Mouse (Mus musculus) MEL (cell line): ENCODE data around the gene Fank1. TPM values are rescaled to one million over a fixed set of nuclear protein-coding genes. Genes with fewer than 3 reads are reported as not detected.

ENCODE experiments used
- DNase-seq: peaks from one replicate; pipeline ENCODE4 v3.0.0; 2011; ENCODE audit warnings: low read depth, low spot score
- H3K27ac ChIP-seq: 2 replicates; pipeline ENCODE4 v1.5.1; 2012; ENCODE audit warnings: low read depth, mild to moderate bottlenecking, control low read depth, low read length, moderate library complexity; ENCODE audit not compliant: control insufficient read depth
- H3K27me3 ChIP-seq, 2 experiments: fragments of 150-350 bp in 1 of 2; sonication (generic) in 1 of 2; 2 replicates each; pipeline ENCODE4 v1.6.1; 2012; ENCODE audit warnings: low read length in 2 of 2, mild to moderate bottlenecking in 2 of 2, improper control_type of control experiment in 1 of 2, moderate library complexity in 1 of 2; ENCODE audit not compliant: insufficient read depth in 2 of 2, control insufficient read depth in 1 of 2
- H3K36me3 ChIP-seq, 2 experiments: 2 replicates each; pipeline ENCODE4 v1.6.1; 2012 to 2014; ENCODE audit warnings: low read length in 2 of 2, improper control_type of control experiment in 1 of 2, inconsistent platforms in 1 of 2, mild to moderate bottlenecking in 1 of 2; ENCODE audit not compliant: insufficient read depth in 2 of 2, control insufficient read depth in 1 of 2
- H3K4me1 ChIP-seq, 2 experiments: fragments of 150-350 bp in 1 of 2; sonication (generic) in 1 of 2; 2 replicates each; pipeline ENCODE4 v1.6.1; 2012; ENCODE audit warnings: low read length in 2 of 2, improper control_type of control experiment in 1 of 2, mild to moderate bottlenecking in 1 of 2; ENCODE audit not compliant: insufficient read depth in 2 of 2, control insufficient read depth in 1 of 2
- H3K4me3 ChIP-seq, 2 experiments: fragments of 150-350 bp in 1 of 2; sonication (generic) in 1 of 2; 2 replicates each; pipeline ENCODE4 v1.5.1; 2012; ENCODE audit warnings: low read depth in 2 of 2, low read length in 2 of 2, mild to moderate bottlenecking in 2 of 2, moderate library complexity in 2 of 2, control low read depth in 1 of 2, improper control_type of control experiment in 1 of 2; ENCODE audit not compliant: control insufficient read depth in 1 of 2, insufficient read depth in 1 of 2
- H3K79me2 ChIP-seq: 2 replicates; pipeline ENCODE4 v1.6.1; 2012; ENCODE audit warnings: mild to moderate bottlenecking, low read length, moderate library complexity; ENCODE audit not compliant: control insufficient read depth, poor library complexity, insufficient read depth
- H3K9ac ChIP-seq: 2 replicates; pipeline ENCODE4 v1.6.1; 2012; ENCODE audit warnings: low read depth, mild to moderate bottlenecking, control low read depth, low read length, moderate library complexity; ENCODE audit not compliant: control insufficient read depth, poor library complexity, severe bottlenecking
- H3K9me3 ChIP-seq: fragments of 150-350 bp; sonication (generic); replicated peaks from 2 replicates; pipeline ENCODE4 v1.6.1; 2012; ENCODE audit warnings: mild to moderate bottlenecking, low read length, improper control_type of control experiment, moderate library complexity; ENCODE audit not compliant: insufficient read depth
- BHLHE40 ChIP-seq: IDR thresholded peaks from 2 replicates; pipeline ENCODE4 v1.6.1; 2012; ENCODE audit warnings: low read depth, mild to moderate bottlenecking, inconsistent platforms, low read length, improper control_type of control experiment, borderline replicate concordance
- CHD1 ChIP-seq: IDR thresholded peaks from 2 replicates; pipeline ENCODE4 v1.6.1; 2012; ENCODE audit warnings: low read depth, mild to moderate bottlenecking, inconsistent platforms, low read length, improper control_type of control experiment
- CHD2 ChIP-seq: IDR thresholded peaks from 2 replicates; pipeline ENCODE4 v1.6.1; 2011; ENCODE audit warnings: low read length, improper control_type of control experiment
- CTCF ChIP-seq, 3 experiments: IDR thresholded peaks in 2 of 3; conservative IDR thresholded peaks in 1 of 3; 2 replicates each; pipeline ENCODE4 v1.5.1; 2011 to 2012; ENCODE audit warnings: low read length in 3 of 3, low read depth in 2 of 3, mild to moderate bottlenecking in 2 of 3, improper control_type of control experiment in 1 of 3, inconsistent platforms in 1 of 3, mixed read lengths in 1 of 3, moderate library complexity in 1 of 3; ENCODE audit not compliant: control insufficient read depth in 1 of 3, insufficient read depth in 1 of 3, poor library complexity in 1 of 3, severe bottlenecking in 1 of 3
- E2F4 ChIP-seq: IDR thresholded peaks from 2 replicates; pipeline ENCODE4 v1.6.1; 2011; ENCODE audit warnings: low read depth, low read length, improper control_type of control experiment, borderline replicate concordance
- GATA1 ChIP-seq: IDR thresholded peaks from 2 replicates; pipeline ENCODE4 v1.6.1; 2011; ENCODE audit warnings: low read depth, low read length, improper control_type of control experiment
- HCFC1 ChIP-seq: IDR thresholded peaks from 2 replicates; pipeline ENCODE4 v1.6.1; 2012; ENCODE audit warnings: low read depth, mild to moderate bottlenecking, inconsistent platforms, low read length, improper control_type of control experiment, moderate library complexity
- MAZ ChIP-seq: IDR thresholded peaks from 2 replicates; pipeline ENCODE4 v1.6.1; 2012; ENCODE audit warnings: low read depth, mild to moderate bottlenecking, inconsistent platforms, low read length, improper control_type of control experiment
- MYC ChIP-seq: IDR thresholded peaks from 2 replicates; pipeline ENCODE4 v1.6.1; 2011; ENCODE audit warnings: low read depth, mild to moderate bottlenecking, low read length, improper control_type of control experiment, moderate library complexity
- POLR2A ChIP-seq, 2 experiments: IDR thresholded peaks; 2 replicates each; pipeline ENCODE4 v1.6.1; 2011 to 2012; ENCODE audit warnings: low read length in 2 of 2, mild to moderate bottlenecking in 2 of 2, control low read depth in 1 of 2, improper control_type of control experiment in 1 of 2, low read depth in 1 of 2, moderate library complexity in 1 of 2; ENCODE audit not compliant: control insufficient read depth in 1 of 2, insufficient read depth in 1 of 2, poor library complexity in 1 of 2
- POLR2AphosphoS2 ChIP-seq: IDR thresholded peaks from 2 replicates; pipeline ENCODE4 v1.6.1; 2011; ENCODE audit warnings: low read length, improper control_type of control experiment
- RAD21 ChIP-seq: IDR thresholded peaks from 2 replicates; pipeline ENCODE4 v1.6.1; 2011; ENCODE audit warnings: mild to moderate bottlenecking, low read depth, low read length, improper control_type of control experiment
- RCOR1 ChIP-seq: IDR thresholded peaks from 2 replicates; pipeline ENCODE4 v1.6.1; 2012; ENCODE audit warnings: low read depth, mild to moderate bottlenecking, inconsistent platforms, low read length, improper control_type of control experiment
- SIN3A ChIP-seq: IDR thresholded peaks from 2 replicates; pipeline ENCODE4 v1.6.1; 2012; ENCODE audit warnings: low read length, improper control_type of control experiment, inconsistent platforms
- SMC3 ChIP-seq: IDR thresholded peaks from 2 replicates; pipeline ENCODE4 v1.6.1; 2011; ENCODE audit warnings: low read depth, low read length, improper control_type of control experiment
- TCF12 ChIP-seq: IDR thresholded peaks from 2 replicates; pipeline ENCODE4 v1.6.1; 2014; ENCODE audit warnings: low read depth, mild to moderate bottlenecking, inconsistent platforms, low read length, improper control_type of control experiment, moderate library complexity
- UBTF ChIP-seq: IDR thresholded peaks from 2 replicates; pipeline ENCODE4 v1.6.1; 2012; ENCODE audit warnings: low read depth, mild to moderate bottlenecking, inconsistent platforms, low read length, improper control_type of control experiment, moderate library complexity, borderline replicate concordance; ENCODE audit not compliant: insufficient read depth
- ZC3H11A ChIP-seq: IDR thresholded peaks from 2 replicates; pipeline ENCODE4 v1.6.1; 2012; ENCODE audit warnings: low read depth, mild to moderate bottlenecking, inconsistent platforms, low read length, improper control_type of control experiment
- ZKSCAN1 ChIP-seq: IDR thresholded peaks from 2 replicates; pipeline ENCODE4 v1.6.1; 2012; ENCODE audit warnings: low read depth, mild to moderate bottlenecking, inconsistent platforms, low read length, improper control_type of control experiment, moderate library complexity
- ZNF384 ChIP-seq: IDR thresholded peaks from 2 replicates; pipeline ENCODE4 v1.6.1; 2012; ENCODE audit warnings: low read depth, mild to moderate bottlenecking, inconsistent platforms, low read length, improper control_type of control experiment
- polyA plus RNA-seq, 2 experiments: library from polyadenylated mRNA; stranded (reverse) in 1 of 2; unstranded in 1 of 2; fragments of >175 nt in 1 of 2; fragments of >200 nt in 1 of 2; gene quantifications; 2 replicates each; pipeline versions ENCODE4 v1.2.1 to v1.2.4; 2012; ENCODE audit warnings: low replicate concordance in 2 of 2, low read depth in 1 of 2; ENCODE audit not compliant: insufficient read length in 2 of 2, insufficient read depth in 1 of 2, missing spikeins in 1 of 2
- total RNA-seq: library from RNA; depleted of rRNA; stranded (reverse); fragments of 300-350 nt; gene quantifications from 2 replicates; pipeline ENCODE4 v1.2.3, GENCODE M21; 2012

The Fank1 gene
- total and polyA plus RNA-seq, 3 experiments, result 0.17 to 1.8 TPM; not detected in 1

DNA sequence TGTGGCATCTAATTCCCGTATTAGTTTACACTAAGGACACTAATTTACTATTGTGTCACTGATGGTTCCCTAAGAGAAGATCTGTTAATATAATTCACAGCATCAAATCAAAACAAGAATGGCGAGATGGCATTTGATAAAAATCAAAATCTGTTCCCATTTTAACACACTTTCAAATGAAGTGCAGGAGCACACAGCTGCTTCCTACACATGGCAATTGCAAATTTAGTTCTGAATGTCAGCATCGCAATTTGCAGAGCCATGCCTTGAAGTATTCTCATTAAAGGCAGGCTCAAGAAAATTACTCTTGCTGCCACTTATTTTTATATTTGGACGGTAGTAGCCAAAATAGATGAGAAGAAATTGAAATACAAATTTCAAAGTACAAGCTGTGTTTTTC, 36.7 kb downstream of the Fank1 start:
- H3K27ac ChIP-seq, result no peak overlapping the region
- no peaks in the 10 kb centered on the region for H3K4me1 ChIP-seq
- H3K27me3 ChIP-seq, result no peaks in the 10 kb centered on the region; a peak in 2 of 4 replicates
- H3K79me2 ChIP-seq, result no peaks in the 10 kb centered on the region
- H3K9ac ChIP-seq, result no peak overlapping the region
- H3K9me3 ChIP-seq, result no peaks in the 10 kb centered on the region
- TF ChIP-seq MYC, result no peak
- no peak for TF ChIP-seq TCF12
- TF ChIP-seq CTCF (IDR thresholded peaks at IDR 0.05 in 2 of 3, conservative IDR thresholded peaks at IDR 0.05 in 1 of 3; ENCODE audit: control insufficient read depth in 1 of 3, insufficient read depth in 1 of 3, low read depth in 2 of 3, low read length in 3 of 3, poor library complexity in 1 of 3, severe bottlenecking in 1 of 3), result no peak
- TF ChIP-seq CHD2, result no peak
- no peak for TF ChIP-seq MAZ
- TF ChIP-seq ZNF384, result no peak
- TF ChIP-seq ZKSCAN1, result no peak
- no peak for TF ChIP-seq BHLHE40
- no peak for TF ChIP-seq HCFC1
- no peak for TF ChIP-seq UBTF
- no peak for TF ChIP-seq E2F4
- TF ChIP-seq POLR2AphosphoS2, result no peak
- TF ChIP-seq RCOR1, result no peak
- no peaks in the 10 kb centered on the region for H3K36me3 ChIP-seq
- no peak overlapping the region for H3K4me3 ChIP-seq
- DNase-seq, result no peak

DNA sequence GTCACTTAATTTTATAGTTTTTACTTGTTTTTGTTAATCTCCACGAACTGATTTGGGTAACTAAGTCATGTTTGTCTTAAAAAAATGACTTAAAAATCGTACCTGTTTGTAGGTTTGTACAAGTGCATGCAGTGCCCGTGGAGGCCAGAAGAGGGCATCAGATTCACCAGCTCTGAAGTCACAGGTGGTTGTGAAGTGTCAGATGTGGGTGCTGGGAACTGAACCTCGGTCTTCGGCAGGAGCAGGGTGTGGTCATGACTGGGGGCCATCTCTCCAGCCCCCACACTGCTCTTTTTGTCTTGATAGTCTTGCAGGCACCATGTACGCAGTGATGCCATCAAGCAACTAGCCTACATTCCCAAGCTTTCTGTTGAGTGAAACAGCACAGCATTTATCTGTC, 47.1 kb downstream of the Fank1 start:
- peak; percentile 33 for DNase-seq
- no peaks in the 10 kb centered on the region for H3K9me3 ChIP-seq
- no peaks in the 10 kb centered on the region for H3K36me3 ChIP-seq
- H3K4me1 ChIP-seq, result no peaks in the 10 kb centered on the region
- no peak overlapping the region for H3K27ac ChIP-seq
- no peak overlapping the region for H3K4me3 ChIP-seq
- H3K79me2 ChIP-seq, result no peaks in the 10 kb centered on the region
- no peak overlapping the region for H3K9ac ChIP-seq
- H3K27me3 ChIP-seq, result no peaks in the 10 kb centered on the region; a peak in 1 of 4 replicates
- TF ChIP-seq CTCF (IDR thresholded peaks at IDR 0.05 in 2 of 3, conservative IDR thresholded peaks at IDR 0.05 in 1 of 3; ENCODE audit: control insufficient read depth in 1 of 3, insufficient read depth in 1 of 3, low read depth in 2 of 3, low read length in 3 of 3, poor library complexity in 1 of 3, severe bottlenecking in 1 of 3), result peak; percentile 47 to 63 (median 57)
- TF ChIP-seq GATA1, result no peak
- TF ChIP-seq SIN3A, result no peak

DNA sequence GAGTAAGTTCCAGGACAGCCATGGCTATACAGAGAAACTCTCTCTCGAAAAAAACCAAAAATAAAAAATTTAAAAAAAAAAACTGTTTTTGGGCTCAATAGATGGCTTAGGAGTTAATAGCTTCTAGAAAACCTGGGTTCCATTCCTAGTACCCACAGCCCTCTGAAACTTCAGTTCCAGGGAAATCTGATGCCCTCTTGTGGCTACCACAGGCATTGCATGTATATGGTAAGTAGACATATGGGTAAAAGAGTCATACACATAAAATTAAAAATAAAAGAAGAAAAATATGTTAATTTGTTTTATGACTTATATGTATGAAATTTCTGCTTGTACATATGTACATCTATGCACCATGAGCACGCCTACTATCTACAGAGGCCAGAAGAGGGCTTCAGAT, 47.9 kb downstream of the Fank1 start:
- Histone ChIP-seq H3K4me1 (no peaks in the 10 kb centered on the region), H3K9me3 (no peaks in the 10 kb centered on the region)
- DNase-seq, result peak; percentile 64
- TF ChIP-seq RAD21 (peak; percentile 59), CHD1 (no peak), POLR2A (IDR thresholded peaks at IDR 0.05; ENCODE audit: control insufficient read depth in 1 of 2, insufficient read depth in 1 of 2, low read depth in 1 of 2, low read length in 2 of 2, poor library complexity in 1 of 2) (no peak), ZC3H11A (peak; percentile 46), CTCF (IDR thresholded peaks at IDR 0.05 in 2 of 3, conservative IDR thresholded peaks at IDR 0.05 in 1 of 3; ENCODE audit: control insufficient read depth in 1 of 3, insufficient read depth in 1 of 3, low read depth in 2 of 3, low read length in 3 of 3, poor library complexity in 1 of 3, severe bottlenecking in 1 of 3) (peak; percentile 45 to 78 (median 75)), SMC3 (peak; percentile 78)
- TF ChIP-seq, all 39 proteins: peak for 4
- H3K27ac ChIP-seq, result no peak overlapping the region
- no peak overlapping the region for H3K9ac ChIP-seq
- H3K36me3 ChIP-seq, result no peaks in the 10 kb centered on the region
- H3K79me2 ChIP-seq, result no peaks in the 10 kb centered on the region
- no peak overlapping the region for H3K4me3 ChIP-seq
- no peaks in the 10 kb centered on the region; a peak in 1 of 4 replicates for H3K27me3 ChIP-seq
